Mouse (Mus musculus) kidney, postnatal 0 days (tissue): ENCODE measurements around the gene Unc45a. TPM values are rescaled to one million over a fixed set of nuclear protein-coding genes. Genes with fewer than 3 reads are reported as not detected.
A peak's percentile ranks its signal among the peaks of the same experiment; 100 is the strongest.

Source experiments
- ATAC-seq: fragments of 200-750 bp; cut with Nextera tagmentation; replicated peaks from 2 replicates; pipeline ENCODE4 v1.8.0; 2017; ENCODE audit warnings: low read depth, moderate number of reproducible peaks, moderate TSS enrichment, moderate library complexity; ENCODE audit not compliant: low FRiP score
- DNase-seq: peaks from one replicate; pipeline ENCODE4 v3.0.0-alpha.2; 2016; ENCODE audit warnings: low spot score
- H3K27ac ChIP-seq: fragments of 300-500 bp; sonication (generic); 2 replicates; pipeline ENCODE4 v1.5.1; 2014; ENCODE audit warnings: mild to moderate bottlenecking
- H3K27me3 ChIP-seq: fragments of 300-500 bp; sonication (generic); 2 replicates; pipeline ENCODE4 v1.6.1; 2014; ENCODE audit warnings: low read length, mixed read lengths; ENCODE audit not compliant: insufficient read depth
- H3K36me3 ChIP-seq: fragments of 300-500 bp; sonication (generic); 2 replicates; pipeline ENCODE4 v1.6.1; 2014; ENCODE audit warnings: low read length, mixed read lengths; ENCODE audit not compliant: insufficient read depth
- H3K4me1 ChIP-seq: fragments of 300-500 bp; sonication (generic); replicated peaks from 2 replicates; pipeline ENCODE4 v1.6.1; 2014; ENCODE audit warnings: antibody characterized with exemption, low read length, mixed read lengths; ENCODE audit not compliant: insufficient read depth
- H3K4me2 ChIP-seq: fragments of 300-500 bp; sonication (generic); 2 replicates; pipeline ENCODE4 v1.6.1; 2014; ENCODE audit warnings: mild to moderate bottlenecking, low read length, moderate library complexity, mixed read lengths
- H3K4me3 ChIP-seq: fragments of 300-500 bp; sonication (generic); replicated peaks from 2 replicates; pipeline ENCODE4 v1.5.1; 2014; ENCODE audit warnings: low read depth, low read length
- H3K9ac ChIP-seq: fragments of 300-500 bp; sonication (generic); 2 replicates; pipeline ENCODE4 v1.6.1; 2014; ENCODE audit warnings: low read depth, low read length
- H3K9me3 ChIP-seq: fragments of 300-500 bp; sonication (generic); replicated peaks from 2 replicates; pipeline ENCODE4 v1.6.1; 2016; ENCODE audit warnings: low read length, inconsistent platforms, mixed read lengths
- CTCF ChIP-seq: IDR thresholded peaks from 2 replicates; pipeline ENCODE4 v1.5.1; 2016; ENCODE audit warnings: antibody characterized with exemption, low read depth, mild to moderate bottlenecking, moderate library complexity
- WGBS: fragments of 180-500 bp; shearing (Covaris S2); extraction: QIAGEN DNeasy Blood & Tissue Kit; methylation state at CpG from one replicate; pipeline ENCODE4 v1.1.7; 2014; 5-methylcytosine and 5-hydroxymethylcytosine counted together
- polyA plus RNA-seq: library from polyadenylated mRNA; unstranded; fragments of >200 nt; fragmentation: Nextera tagmentation; extraction: Ambion mirVana; gene quantifications from 2 replicates; pipeline ENCODE4 v1.2.1, GENCODE M21; 2015

Gene Unc45a
- polyA plus RNA-seq, 1 experiment from 2014 or later: 28.2 TPM

GRCm38 (mm10) chr7:80324043-80324815, 16.6 kb downstream of the Unc45a start, which contains the start of gene Rccd1:
TSS of gene Rccd1 (minus strand) at chr7:80324454.
- WGBS: 2% methylated on average over 38 of the region's 38 CpGs
- peak within 1 kb of the TSS; percentile 66 for H3K4me2 ChIP-seq
- peak within 1 kb of the TSS; percentile 45 for H3K9ac ChIP-seq
- peak within 1 kb of the TSS; percentile 50 for H3K4me3 ChIP-seq
- no peak for TF ChIP-seq CTCF
- no peaks in the 10 kb centered on the region for H3K27me3 ChIP-seq
- H3K4me1 ChIP-seq: peaks cover 3% of the 10 kb centered on the region; the same call in 1 of the 2 replicates
- H3K36me3 ChIP-seq: peaks cover 34% of the 10 kb centered on the region
- no peaks in the 10 kb centered on the region for H3K9me3 ChIP-seq
- ATAC-seq (peak; percentile 98), DNase-seq (peak; percentile 99)
- H3K27ac ChIP-seq: peak within 1 kb of the TSS; percentile 74; the same call in 1 of the 2 replicates

- DNase-seq: no peak
- WGBS: 15% methylated on average over 8 of the region's 8 CpGs
- H3K4me2 ChIP-seq: peak overlapping the region; percentile 66
- H3K4me1 ChIP-seq: peaks cover 3% of the 10 kb centered on the region; the same call in 1 of the 2 replicates
- peaks cover 30% of the 10 kb centered on the region for H3K36me3 ChIP-seq
- H3K9ac ChIP-seq: peak overlapping the region; percentile 45
- no peaks in the 10 kb centered on the region for H3K9me3 ChIP-seq
- no peak for TF ChIP-seq CTCF
- ATAC-seq: no peak
- no peaks in the 10 kb centered on the region for H3K27me3 ChIP-seq
- H3K4me3 ChIP-seq: peak overlapping the region; percentile 50
- no peak overlapping the region for H3K27ac ChIP-seq
Observed at GRCm38 (mm10) chr7:80323336-80323735, 17.5 kb downstream of the Unc45a start.

- Histone ChIP-seq H3K9me3 (no peaks in the 10 kb centered on the region), H3K27me3 (no peaks in the 10 kb centered on the region), H3K4me3 (no peak overlapping the region), H3K4me2 (no peak overlapping the region), H3K27ac (no peak overlapping the region), H3K4me1 (peaks cover 3% of the 10 kb centered on the region; the same call in 1 of the 2 replicates), H3K9ac (no peak overlapping the region), H3K36me3 (peaks cover 20% of the 10 kb centered on the region)
- DNase-seq (no peak), ATAC-seq (no peak)
- no peak for TF ChIP-seq CTCF
- WGBS: 84% methylated on average over 19 of the region's 19 CpGs
Observed at GRCm38 (mm10) chr7:80319846-80320496, 20.8 kb downstream of the Unc45a start.

- DNase-seq (no peak), ATAC-seq (no peak)
- no peak overlapping the region for H3K27ac ChIP-seq
- 91% methylated on average over 4 of the region's 4 CpGs for WGBS
- H3K36me3 ChIP-seq: peaks cover 33% of the 10 kb centered on the region
- no peaks in the 10 kb centered on the region for H3K27me3 ChIP-seq
- no peaks in the 10 kb centered on the region for H3K9me3 ChIP-seq
- peaks cover 3% of the 10 kb centered on the region; the same call in 1 of the 2 replicates for H3K4me1 ChIP-seq
- no peak overlapping the region for H3K4me2 ChIP-seq
- H3K4me3 ChIP-seq: no peak overlapping the region
- H3K9ac ChIP-seq: no peak overlapping the region
- no peak for TF ChIP-seq CTCF
Observed at GRCm38 (mm10) chr7:80318670-80319069, 22.1 kb downstream of the Unc45a start.

- Histone ChIP-seq H3K27ac (no peak overlapping the region), H3K4me2 (no peak overlapping the region), H3K9ac (no peak overlapping the region), H3K36me3 (peaks cover 43% of the 10 kb centered on the region), H3K4me3 (no peak overlapping the region), H3K4me1 (no peaks in the 10 kb centered on the region), H3K9me3 (no peaks in the 10 kb centered on the region), H3K27me3 (no peaks in the 10 kb centered on the region)
- 59% methylated on average over 1 of the region's 1 CpGs for WGBS
- DNase-seq: no peak
- no peak for TF ChIP-seq CTCF
- no peak for ATAC-seq
Observed at GRCm38 (mm10) chr7:80317439-80318115, 23.2 kb downstream of the Unc45a start.

GRCm38 (mm10) chr7:80315733-80316132, 25.1 kb downstream of the Unc45a start:
- DNase-seq (no peak), ATAC-seq (no peak)
- Histone ChIP-seq H3K27me3 (no peaks in the 10 kb centered on the region), H3K4me2 (no peak overlapping the region), H3K9ac (no peak overlapping the region), H3K9me3 (no peaks in the 10 kb centered on the region), H3K4me1 (no peaks in the 10 kb centered on the region), H3K4me3 (no peak overlapping the region), H3K27ac (no peak overlapping the region), H3K36me3 (peaks cover 54% of the 10 kb centered on the region)
- 76% methylated on average over 2 of the region's 2 CpGs for WGBS
- no peak for TF ChIP-seq CTCF
